Mouse (Mus musculus): ENCODE data around the gene Usp33.
"Not testable (repeated sequence)": the region's sequence is repeated elsewhere in the genome, so short reads cannot be mapped to it uniquely, and the experiment has no call there.

The Usp33 gene

GRCm38 (mm10) chr3:152345732-152346632, at the start of gene Usp33:
Gene Usp33, plus strand, starts transcription at chr3:152346478.
- in situ Hi-C loops (cut with MboI, MseI) = no loop called here

DNA sequence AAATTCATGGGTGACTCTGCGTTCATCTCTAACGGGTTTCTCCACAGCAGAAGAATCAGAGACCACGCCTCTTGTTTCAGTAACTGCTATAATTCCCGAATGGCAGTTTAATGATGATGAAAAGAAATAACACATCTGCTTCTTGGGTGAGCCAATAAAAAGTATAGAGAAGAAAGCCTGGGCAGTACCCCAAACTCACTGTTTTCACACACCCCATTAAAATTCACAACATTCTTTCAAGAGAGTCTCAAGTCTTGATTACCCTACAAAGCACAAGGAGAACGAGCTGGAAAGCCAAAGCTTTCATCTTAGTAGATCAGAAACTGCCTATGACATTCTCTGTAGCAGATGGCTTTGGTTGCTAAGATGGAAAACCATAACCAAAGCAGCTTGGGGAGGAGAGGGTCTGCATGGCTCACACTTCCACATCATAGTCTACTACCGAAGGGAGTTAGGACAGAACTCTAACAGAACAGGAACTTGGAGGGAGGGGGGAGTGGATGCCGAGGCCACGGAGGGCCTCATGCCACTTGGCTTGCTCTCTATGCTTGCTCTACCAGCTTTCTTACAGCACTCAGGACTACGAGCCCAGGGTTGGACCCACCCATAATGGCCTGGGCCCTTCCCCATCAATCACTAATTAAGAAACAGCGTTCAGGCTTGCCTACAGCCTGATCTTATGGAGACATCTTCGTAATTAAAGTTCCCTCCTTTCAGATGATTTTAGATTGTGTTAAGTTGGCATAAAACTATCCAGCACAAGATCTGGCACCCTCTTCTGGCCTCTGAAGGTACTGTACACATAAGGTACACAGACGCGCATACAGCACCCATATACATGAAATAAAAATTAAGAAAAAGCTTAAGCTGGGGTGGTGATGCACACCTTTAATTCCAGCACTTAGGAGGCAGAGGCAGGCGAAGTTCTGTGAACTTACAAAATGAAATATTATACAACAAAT, 45.6 kb upstream of the Usp33 start:
- in situ Hi-C loops (cut with MboI, MseI) = no loop called here

DNA sequence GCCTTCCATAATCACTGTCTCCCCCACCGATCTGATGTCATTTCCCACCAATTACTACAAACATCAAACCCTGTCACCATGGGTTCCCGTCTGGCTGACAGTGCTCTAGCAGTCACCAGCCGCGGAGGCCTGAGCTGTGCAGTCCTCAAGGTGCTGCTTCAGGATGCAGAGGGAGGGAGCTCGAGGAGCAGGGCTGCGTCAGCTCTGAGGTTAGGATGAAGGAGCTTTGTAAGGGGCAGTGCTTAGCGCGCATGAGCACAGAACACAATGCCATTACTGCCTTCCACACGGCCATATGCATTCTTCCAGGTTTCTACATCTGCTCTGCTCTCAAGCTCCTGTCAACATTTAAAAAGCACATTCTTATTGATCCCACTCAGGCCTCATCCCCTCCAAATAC, 43.3 kb upstream of the Usp33 start:
- in situ Hi-C loops (cut with MboI, MseI) = no loop called here

- in situ Hi-C loops (cut with MboI, MseI) = no loop called here
Observed at GRCm38 (mm10) chr3:152304093-152304815, 42.0 kb upstream of the Usp33 start.

DNA sequence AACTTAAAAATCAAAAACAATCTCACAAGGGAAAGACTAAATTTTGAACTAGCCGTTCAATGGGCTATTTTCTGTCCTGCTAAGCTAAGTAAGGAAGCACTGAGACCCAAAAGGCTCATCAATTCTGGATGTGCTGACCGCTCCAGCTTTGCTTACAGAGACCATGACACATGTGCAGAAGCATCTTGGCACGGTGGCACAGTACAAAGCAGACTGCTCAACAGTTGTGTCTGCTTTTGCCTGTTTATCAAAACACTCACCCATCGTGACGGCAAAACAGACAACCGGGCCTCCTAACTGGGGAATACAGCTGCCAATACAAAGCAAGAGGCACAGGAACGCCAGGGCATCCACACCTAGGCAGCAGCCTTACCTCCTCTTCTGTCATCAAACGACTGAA, 41.2 kb upstream of the Usp33 start:
- in situ Hi-C loops (cut with MboI, MseI) = no loop called here

DNA sequence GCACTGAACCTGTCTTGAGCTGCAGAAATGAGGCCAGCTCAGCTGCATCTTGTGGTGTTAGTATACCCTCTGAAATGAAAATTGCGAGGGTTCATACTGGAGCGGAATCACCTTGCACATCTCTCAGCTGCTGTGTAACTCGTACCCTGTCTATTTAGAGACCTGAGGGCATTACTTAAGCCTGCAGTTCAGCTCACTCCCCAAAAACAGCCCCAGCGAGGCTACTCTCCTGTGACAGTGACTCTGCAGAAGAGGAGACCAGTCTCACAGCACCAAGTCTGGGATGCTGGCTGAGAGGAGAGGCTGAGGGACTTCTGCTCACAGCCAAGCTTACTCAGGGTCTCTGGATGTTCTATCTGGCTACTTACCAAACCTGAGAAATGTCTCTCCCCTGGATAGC, 40.3 kb upstream of the Usp33 start:
- in situ Hi-C loops (cut with MboI, MseI) = no loop called here

DNA sequence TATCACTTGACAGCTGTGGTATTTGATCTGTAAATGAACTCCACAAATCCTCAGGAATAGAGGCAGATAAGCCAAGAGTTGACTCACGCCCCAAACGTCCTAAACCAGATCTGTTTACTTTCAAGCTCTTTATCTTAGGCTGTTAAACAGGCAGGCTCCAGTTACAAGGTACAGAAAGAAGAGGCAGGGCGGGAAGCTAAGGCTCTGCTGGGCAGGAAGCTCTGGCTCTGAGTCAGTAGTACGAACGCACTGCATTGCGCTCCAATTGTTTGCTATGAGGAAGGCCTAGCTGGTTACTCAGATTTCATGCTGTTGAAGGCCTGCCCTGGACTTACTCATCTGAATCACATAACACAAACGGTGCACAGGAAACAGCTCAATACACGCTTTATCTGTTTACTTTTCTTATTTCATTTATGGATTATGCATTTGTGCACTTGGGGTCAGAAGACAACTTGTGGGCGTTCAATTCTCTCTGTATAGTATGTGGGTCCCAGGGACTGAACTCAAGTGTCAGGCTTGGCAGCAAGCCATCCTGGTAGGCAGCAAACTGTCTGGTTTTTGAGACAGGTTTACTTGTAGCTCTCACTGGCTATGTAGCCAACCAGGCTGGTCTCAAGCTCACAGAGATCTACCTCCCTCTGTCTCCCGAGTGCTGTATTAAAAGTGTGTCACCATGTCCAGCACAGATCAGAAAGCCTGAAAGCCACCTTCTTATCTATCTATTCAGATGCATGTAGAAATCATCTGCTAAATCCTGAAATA, 37.6 kb upstream of the Usp33 start:
- in situ Hi-C loops (cut with MboI, MseI) = no loop called here

GRCm38 (mm10) chr3:152309250-152309645, 37.0 kb upstream of the Usp33 start:
- in situ Hi-C loops (cut with MboI, MseI) = no loop called here

GRCm38 (mm10) chr3:152314666-152315065, 31.6 kb upstream of the Usp33 start:
- in situ Hi-C loops (cut with MboI, MseI) = not testable (repeated sequence)

- in situ Hi-C loops (cut with MboI, MseI) = no loop called here
Observed at GRCm38 (mm10) chr3:152315613-152316012, 30.7 kb upstream of the Usp33 start.

GRCm38 (mm10) chr3:152316447-152317173, 29.7 kb upstream of the Usp33 start:
- in situ Hi-C loops (cut with MboI, MseI) = not testable (repeated sequence)

GRCm38 (mm10) chr3:152320972-152321645, 25.2 kb upstream of the Usp33 start:
- in situ Hi-C loops (cut with MboI, MseI) = no loop called here

GRCm38 (mm10) chr3:152321765-152322547, 24.3 kb upstream of the Usp33 start:
- in situ Hi-C loops (cut with MboI, MseI) = no loop called here

GRCm38 (mm10) chr3:152332104-152332503, 14.2 kb upstream of the Usp33 start:
- in situ Hi-C loops (cut with MboI, MseI) = no loop called here

- in situ Hi-C loops (cut with MboI, MseI) = no loop called here
Observed at GRCm38 (mm10) chr3:152332545-152333300, 13.6 kb upstream of the Usp33 start.

DNA sequence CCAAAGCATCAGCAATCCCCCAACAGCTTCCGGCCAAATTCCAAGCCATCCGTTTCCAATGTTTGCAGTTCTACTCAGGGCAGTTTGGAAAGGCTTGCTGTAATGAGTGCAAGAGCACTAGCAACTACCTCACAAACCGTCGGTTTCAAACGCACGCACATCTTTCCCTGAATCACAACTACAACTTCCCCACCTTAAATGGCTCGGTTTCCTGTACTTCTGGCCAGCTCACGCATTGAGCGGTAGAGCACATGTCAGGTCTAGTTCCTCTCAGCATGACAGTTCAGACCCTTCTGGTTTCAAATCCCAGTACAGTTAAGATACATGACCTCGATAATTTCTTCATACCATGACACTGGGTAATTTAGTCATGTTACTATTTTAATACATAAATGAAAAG, 12.6 kb upstream of the Usp33 start:
- in situ Hi-C loops (cut with MboI, MseI) = no loop called here

GRCm38 (mm10) chr3:152336085-152336484, 10.2 kb upstream of the Usp33 start:
- in situ Hi-C loops (cut with MboI, MseI) = no loop called here
